Mouse (Mus musculus): Measurements from ENCODE around the gene Samd3. TPM values are rescaled to one million over a fixed set of nuclear protein-coding genes. Genes with fewer than 3 reads are reported as not detected.
A peak's percentile ranks its signal among the peaks of the same experiment; 100 is the strongest.

Gene Samd3
- 0.32 and 0.51 TPM in 2 replicates for polyA plus RNA-seq (2014; fragmentation: Nextera tagmentation; extraction: Ambion mirVana)

GRCm38 (mm10) chr10:26229488-26229887, at the start of gene Samd3:
TSS of gene Samd3 (plus strand) at chr10:26229707.
- H3K9me3 ChIP-seq (ENCODE audit: low read depth, low read length), result no peaks in the 10 kb centered on the region
- no peak within 1 kb of the TSS for H3K4me2 ChIP-seq
- H3K4me1 ChIP-seq (ENCODE audit: insufficient read depth), result no peaks in the 10 kb centered on the region
- 65% methylated on average over 4 of the region's 4 CpGs for WGBS
- no peaks in the 10 kb centered on the region for H3K27me3 ChIP-seq (ENCODE audit: insufficient read depth, low read length)
- no peak for ATAC-seq (ENCODE audit: insufficient read depth)
- H3K4me3 ChIP-seq (ENCODE audit: low read depth, low read length), result no peak within 1 kb of the TSS
- no peak within 1 kb of the TSS for H3K27ac ChIP-seq (ENCODE audit: low read depth)
- H3K36me3 ChIP-seq (ENCODE audit: insufficient read depth), result no peaks in the 10 kb centered on the region
- no peak for TF ChIP-seq CTCF (IDR thresholded peaks at IDR 0.05; ENCODE audit: low read depth)
- H3K9ac ChIP-seq, result no peak within 1 kb of the TSS
- no peak for DNase-seq

GRCm38 (mm10) chr10:26185289-26185688, 44.2 kb upstream of the Samd3 start:
- Histone ChIP-seq H3K4me2 (no peak overlapping the region), H3K4me1 (ENCODE audit: insufficient read depth) (no peaks in the 10 kb centered on the region), H3K27ac (ENCODE audit: low read depth) (no peak overlapping the region), H3K4me3 (ENCODE audit: low read depth, low read length) (no peak overlapping the region), H3K36me3 (ENCODE audit: insufficient read depth) (no peaks in the 10 kb centered on the region), H3K27me3 (ENCODE audit: insufficient read depth, low read length) (no peaks in the 10 kb centered on the region), H3K9me3 (ENCODE audit: low read depth, low read length) (no peaks in the 10 kb centered on the region), H3K9ac (no peak overlapping the region)
- WGBS, result 88% methylated on average over 5 of the region's 5 CpGs
- TF ChIP-seq CTCF (IDR thresholded peaks at IDR 0.05; ENCODE audit: low read depth), result no peak
- DNase-seq (no peak), ATAC-seq (ENCODE audit: insufficient read depth) (no peak)

GRCm38 (mm10) chr10:26190811-26191210, 38.7 kb upstream of the Samd3 start:
- H3K36me3 ChIP-seq (ENCODE audit: insufficient read depth), result no peaks in the 10 kb centered on the region
- TF ChIP-seq CTCF (IDR thresholded peaks at IDR 0.05; ENCODE audit: low read depth), result no peak
- H3K9me3 ChIP-seq (ENCODE audit: low read depth, low read length), result no peaks in the 10 kb centered on the region
- DNase-seq (no peak), ATAC-seq (ENCODE audit: insufficient read depth) (no peak)
- no peaks in the 10 kb centered on the region for H3K27me3 ChIP-seq (ENCODE audit: insufficient read depth, low read length)
- no peaks in the 10 kb centered on the region for H3K4me1 ChIP-seq (ENCODE audit: insufficient read depth)
- no peak overlapping the region for H3K27ac ChIP-seq (ENCODE audit: low read depth)
- no peak overlapping the region for H3K4me2 ChIP-seq
- H3K9ac ChIP-seq, result no peak overlapping the region
- no peak overlapping the region for H3K4me3 ChIP-seq (ENCODE audit: low read depth, low read length)

GRCm38 (mm10) chr10:26194892-26195291, 34.6 kb upstream of the Samd3 start:
- no peaks in the 10 kb centered on the region for H3K36me3 ChIP-seq (ENCODE audit: insufficient read depth)
- no peak overlapping the region for H3K27ac ChIP-seq (ENCODE audit: low read depth)
- WGBS, result 81% methylated on average over 1 of the region's 1 CpGs
- H3K27me3 ChIP-seq (ENCODE audit: insufficient read depth, low read length), result no peaks in the 10 kb centered on the region
- no peaks in the 10 kb centered on the region for H3K9me3 ChIP-seq (ENCODE audit: low read depth, low read length)
- ATAC-seq (ENCODE audit: insufficient read depth) (no peak), DNase-seq (no peak)
- no peak for TF ChIP-seq CTCF (IDR thresholded peaks at IDR 0.05; ENCODE audit: low read depth)
- H3K4me2 ChIP-seq, result no peak overlapping the region
- H3K4me3 ChIP-seq (ENCODE audit: low read depth, low read length), result no peak overlapping the region
- H3K4me1 ChIP-seq (ENCODE audit: insufficient read depth), result no peaks in the 10 kb centered on the region
- no peak overlapping the region for H3K9ac ChIP-seq

- no peak overlapping the region for H3K9ac ChIP-seq
- no peak overlapping the region for H3K4me2 ChIP-seq
- H3K27me3 ChIP-seq (ENCODE audit: insufficient read depth, low read length), result no peaks in the 10 kb centered on the region
- H3K36me3 ChIP-seq (ENCODE audit: insufficient read depth), result no peaks in the 10 kb centered on the region
- 78% methylated on average over 9 of the region's 9 CpGs for WGBS
- H3K9me3 ChIP-seq (ENCODE audit: low read depth, low read length), result no peaks in the 10 kb centered on the region
- DNase-seq, result no peak
- H3K4me3 ChIP-seq (ENCODE audit: low read depth, low read length), result no peak overlapping the region
- TF ChIP-seq CTCF (IDR thresholded peaks at IDR 0.05; ENCODE audit: low read depth), result no peak
- no peak for ATAC-seq (ENCODE audit: insufficient read depth)
- no peak overlapping the region for H3K27ac ChIP-seq (ENCODE audit: low read depth)
- no peaks in the 10 kb centered on the region for H3K4me1 ChIP-seq (ENCODE audit: insufficient read depth)
These were observed 26.7 kb upstream of the Samd3 start for GRCm38 (mm10) chr10:26202708-26203368.

- H3K9ac ChIP-seq, result no peak overlapping the region
- no peak overlapping the region for H3K4me3 ChIP-seq (ENCODE audit: low read depth, low read length)
- ATAC-seq (ENCODE audit: insufficient read depth) (no peak), DNase-seq (no peak)
- H3K9me3 ChIP-seq (ENCODE audit: low read depth, low read length), result no peaks in the 10 kb centered on the region
- TF ChIP-seq CTCF (IDR thresholded peaks at IDR 0.05; ENCODE audit: low read depth), result no peak
- 76% methylated on average over 4 of the region's 4 CpGs for WGBS
- H3K27me3 ChIP-seq (ENCODE audit: insufficient read depth, low read length), result no peaks in the 10 kb centered on the region
- H3K27ac ChIP-seq (ENCODE audit: low read depth), result no peak overlapping the region
- H3K4me2 ChIP-seq, result no peak overlapping the region
- no peaks in the 10 kb centered on the region for H3K4me1 ChIP-seq (ENCODE audit: insufficient read depth)
- no peaks in the 10 kb centered on the region for H3K36me3 ChIP-seq (ENCODE audit: insufficient read depth)
These were observed 8.8 kb upstream of the Samd3 start for GRCm38 (mm10) chr10:26220729-26221128.

- DNase-seq, result peak; percentile 60
- Histone ChIP-seq H3K27ac (ENCODE audit: low read depth) (peak overlapping the region; percentile 86), H3K4me2 (no peak overlapping the region), H3K27me3 (ENCODE audit: insufficient read depth, low read length) (no peaks in the 10 kb centered on the region), H3K4me1 (ENCODE audit: insufficient read depth) (no peaks in the 10 kb centered on the region), H3K36me3 (ENCODE audit: insufficient read depth) (no peaks in the 10 kb centered on the region), H3K9me3 (ENCODE audit: low read depth, low read length) (no peaks in the 10 kb centered on the region), H3K4me3 (ENCODE audit: low read depth, low read length) (no peak overlapping the region), H3K9ac (no peak overlapping the region)
- peak; percentile 79; the same call in 1 of the 2 replicates for ATAC-seq (ENCODE audit: insufficient read depth)
- no peak for TF ChIP-seq CTCF (IDR thresholded peaks at IDR 0.05; ENCODE audit: low read depth)
- 35% methylated on average over 5 of the region's 5 CpGs for WGBS
These were observed 3.3 kb upstream of the Samd3 start for GRCm38 (mm10) chr10:26226241-26226640.

Data from lung, embryonic 14.5 days (tissue).